Mouse (Mus musculus): ENCODE data around the gene Rsrc2. TPM values are rescaled to one million over a fixed set of nuclear protein-coding genes. Genes with fewer than 3 reads are reported as not detected.
"Not testable (repeated sequence)": the region's sequence is repeated elsewhere in the genome, so short reads cannot be mapped to it uniquely, and the experiment has no call there.

Rsrc2 gene
- total RNA-seq (2014; rRNA removed) (41.9 and 71.9 TPM in 2 replicates), polyA plus RNA-seq (2015; fragmentation: Nextera tagmentation; extraction: Ambion mirVana) (117 and 133 TPM in 2 replicates)

- peak; percentile 99 for ATAC-seq (ENCODE audit: low FRiP score)
Measured at GRCm38 (mm10) chr5:123749065-123750064, at the start of gene Rsrc2, which contains the start of gene Kntc1. Gene Rsrc2 (minus strand): TSS chr5:123749414. Gene Kntc1 (plus strand): TSS chr5:123749716.

GRCm38 (mm10) chr5:123793081-123793480 lies 43.9 kb upstream of the Rsrc2 start:
- WGBS = 82% methylated on average over 2 of the region's 2 CpGs
- TF ChIP-seq CTCF (IDR thresholded peaks at IDR 0.05) = no peak

More at GRCm38 (mm10) chr5:123749065-123750064, at the start of gene Rsrc2, which contains the start of gene Kntc1:
- Histone ChIP-seq H3K9me3 (ENCODE audit: low read length) (no peaks in the 10 kb centered on the region), H3K36me3 (ENCODE audit: insufficient read depth, low read length) (peaks cover 2% of the 10 kb centered on the region; the same call in 1 of the 2 replicates), H3K4me3 (ENCODE audit: low read depth, low read length) (peak within 1 kb of the TSS; percentile 73), H3K27ac (ENCODE audit: low read depth, low read length) (peak within 1 kb of the TSS; percentile 94), H3K27me3 (ENCODE audit: insufficient read depth, low read length) (no peaks in the 10 kb centered on the region), H3K4me2 (ENCODE audit: low read depth, low read length, poor library complexity, severe bottlenecking) (peak within 1 kb of the TSS; percentile 57), H3K9ac (replicated peaks; ENCODE audit: low read length, poor library complexity, severe bottlenecking) (peak within 1 kb of the TSS; percentile 83), H3K4me1 (ENCODE audit: insufficient read depth, low read length) (0 out of 2 replicates have a peak, but pooled peaks cover 3% of the 10 kb centered on the region)
- TF ChIP-seq CTCF (IDR thresholded peaks at IDR 0.05) = peak; percentile 59
- under 1% methylated on average over 63 of the region's 63 CpGs for WGBS
- DNase-seq (ENCODE audit: low spot score) = peak; percentile 100

GRCm38 (mm10) chr5:123788976-123789375 lies 39.8 kb upstream of the Rsrc2 start:
- H3K36me3 ChIP-seq (ENCODE audit: insufficient read depth, low read length) = no peaks in the 10 kb centered on the region
- no peak overlapping the region for H3K4me2 ChIP-seq (ENCODE audit: low read depth, low read length, poor library complexity, severe bottlenecking)
- H3K27ac ChIP-seq (ENCODE audit: low read depth, low read length) = no peak overlapping the region
- no peak overlapping the region for H3K4me3 ChIP-seq (ENCODE audit: low read depth, low read length)
- no peak overlapping the region for H3K9ac ChIP-seq (replicated peaks; ENCODE audit: low read length, poor library complexity, severe bottlenecking)
- H3K9me3 ChIP-seq (ENCODE audit: low read length) = no peaks in the 10 kb centered on the region
- TF ChIP-seq CTCF (IDR thresholded peaks at IDR 0.05) = no peak
- H3K27me3 ChIP-seq (ENCODE audit: insufficient read depth, low read length) = no peaks in the 10 kb centered on the region
- 93% methylated on average over 7 of the region's 7 CpGs for WGBS
- no peak for DNase-seq (ENCODE audit: low spot score)
- ATAC-seq (ENCODE audit: low FRiP score) = no peak
- H3K4me1 ChIP-seq (ENCODE audit: insufficient read depth, low read length) = no peaks in the 10 kb centered on the region

More at GRCm38 (mm10) chr5:123793081-123793480, 43.9 kb upstream of the Rsrc2 start:
- Histone ChIP-seq H3K4me1 (ENCODE audit: insufficient read depth, low read length) (no peaks in the 10 kb centered on the region), H3K4me2 (ENCODE audit: low read depth, low read length, poor library complexity, severe bottlenecking) (no peak overlapping the region), H3K9ac (replicated peaks; ENCODE audit: low read length, poor library complexity, severe bottlenecking) (no peak overlapping the region), H3K4me3 (ENCODE audit: low read depth, low read length) (no peak overlapping the region), H3K27me3 (ENCODE audit: insufficient read depth, low read length) (no peaks in the 10 kb centered on the region), H3K36me3 (ENCODE audit: insufficient read depth, low read length) (no peaks in the 10 kb centered on the region), H3K9me3 (ENCODE audit: low read length) (no peaks in the 10 kb centered on the region), H3K27ac (ENCODE audit: low read depth, low read length) (no peak overlapping the region)
- DNase-seq (ENCODE audit: low spot score) (no peak), ATAC-seq (ENCODE audit: low FRiP score) (no peak)

GRCm38 (mm10) chr5:123781864-123782263 lies 32.6 kb upstream of the Rsrc2 start:
- ATAC-seq (ENCODE audit: low FRiP score) = no peak
- no peak for DNase-seq (ENCODE audit: low spot score)
- no peaks in the 10 kb centered on the region for H3K9me3 ChIP-seq (ENCODE audit: low read length)
- H3K9ac ChIP-seq (replicated peaks; ENCODE audit: low read length, poor library complexity, severe bottlenecking) = no peak overlapping the region
- H3K4me2 ChIP-seq (ENCODE audit: low read depth, low read length, poor library complexity, severe bottlenecking) = no peak overlapping the region
- no peaks in the 10 kb centered on the region for H3K27me3 ChIP-seq (ENCODE audit: insufficient read depth, low read length)
- 95% methylated on average over 4 of the region's 4 CpGs for WGBS
- H3K27ac ChIP-seq (ENCODE audit: low read depth, low read length) = no peak overlapping the region
- no peaks in the 10 kb centered on the region for H3K4me1 ChIP-seq (ENCODE audit: insufficient read depth, low read length)
- H3K4me3 ChIP-seq (ENCODE audit: low read depth, low read length) = no peak overlapping the region
- TF ChIP-seq CTCF (IDR thresholded peaks at IDR 0.05) = no peak
- no peaks in the 10 kb centered on the region for H3K36me3 ChIP-seq (ENCODE audit: insufficient read depth, low read length)

- WGBS = 91% methylated on average over 8 of the region's 8 CpGs
- Histone ChIP-seq H3K9ac (replicated peaks; ENCODE audit: low read length, poor library complexity, severe bottlenecking) (no peak overlapping the region), H3K4me1 (ENCODE audit: insufficient read depth, low read length) (no peaks in the 10 kb centered on the region), H3K4me3 (ENCODE audit: low read depth, low read length) (no peak overlapping the region), H3K9me3 (ENCODE audit: low read length) (no peaks in the 10 kb centered on the region), H3K36me3 (ENCODE audit: insufficient read depth, low read length) (no peaks in the 10 kb centered on the region), H3K4me2 (ENCODE audit: low read depth, low read length, poor library complexity, severe bottlenecking) (no peak overlapping the region), H3K27me3 (ENCODE audit: insufficient read depth, low read length) (no peaks in the 10 kb centered on the region), H3K27ac (ENCODE audit: low read depth, low read length) (no peak overlapping the region)
- ATAC-seq (ENCODE audit: low FRiP score) (no peak), DNase-seq (ENCODE audit: low spot score) (no peak)
- no peak for TF ChIP-seq CTCF (IDR thresholded peaks at IDR 0.05)
Measured at GRCm38 (mm10) chr5:123780716-123781115, 31.5 kb upstream of the Rsrc2 start.

- Histone ChIP-seq H3K9me3 (ENCODE audit: low read length) (no peaks in the 10 kb centered on the region), H3K4me3 (ENCODE audit: low read depth, low read length) (no peak overlapping the region), H3K36me3 (ENCODE audit: insufficient read depth, low read length) (no peaks in the 10 kb centered on the region), H3K4me1 (ENCODE audit: insufficient read depth, low read length) (no peaks in the 10 kb centered on the region), H3K9ac (replicated peaks; ENCODE audit: low read length, poor library complexity, severe bottlenecking) (no peak overlapping the region), H3K27ac (ENCODE audit: low read depth, low read length) (no peak overlapping the region), H3K27me3 (ENCODE audit: insufficient read depth, low read length) (no peaks in the 10 kb centered on the region), H3K4me2 (ENCODE audit: low read depth, low read length, poor library complexity, severe bottlenecking) (no peak overlapping the region)
- no peak for TF ChIP-seq CTCF (IDR thresholded peaks at IDR 0.05)
- DNase-seq (ENCODE audit: low spot score) = no peak
- ATAC-seq (ENCODE audit: low FRiP score) = no peak
- 96% methylated on average over 9 of the region's 9 CpGs for WGBS
Measured at GRCm38 (mm10) chr5:123773441-123773840, 24.2 kb upstream of the Rsrc2 start.

- not testable (repeated sequence) for ATAC-seq (ENCODE audit: low FRiP score); DNase-seq (ENCODE audit: low spot score)
- WGBS = 94% methylated on average over 11 of the region's 11 CpGs
Measured at GRCm38 (mm10) chr5:123766455-123766854, 17.2 kb upstream of the Rsrc2 start.

More at GRCm38 (mm10) chr5:123766455-123766854, 17.2 kb upstream of the Rsrc2 start:
- not testable (repeated sequence) for H3K9ac ChIP-seq (replicated peaks; ENCODE audit: low read length, poor library complexity, severe bottlenecking); H3K4me1 ChIP-seq (ENCODE audit: insufficient read depth, low read length); H3K27ac ChIP-seq (ENCODE audit: low read depth, low read length); H3K4me3 ChIP-seq (ENCODE audit: low read depth, low read length); H3K27me3 ChIP-seq (ENCODE audit: insufficient read depth, low read length); H3K4me2 ChIP-seq (ENCODE audit: low read depth, low read length, poor library complexity, severe bottlenecking); H3K36me3 ChIP-seq (ENCODE audit: insufficient read depth, low read length); H3K9me3 ChIP-seq (ENCODE audit: low read length)
